Mouse (Mus musculus) gastrocnemius, postnatal 10 days (tissue): ENCODE measurements around the gene D330020A13Rik. TPM values are rescaled to one million over a fixed set of nuclear protein-coding genes. Genes with fewer than 3 reads are reported as not detected.
A peak's percentile ranks its signal among the peaks of the same experiment; 100 is the strongest.

Source experiments
- DNase-seq: peaks from one replicate; pipeline ENCODE4 v3.0.0; 2021; ENCODE audit warnings: mixed read lengths
- total RNA-seq, 2 experiments: library from RNA; stranded (reverse); gene quantifications; 2 replicates each; pipeline ENCODE4 v1.2.3; 2021

The D330020A13Rik gene
- total RNA-seq, 2 experiments from 2014 or later: 0.41 TPM; not detected in 1

DNA sequence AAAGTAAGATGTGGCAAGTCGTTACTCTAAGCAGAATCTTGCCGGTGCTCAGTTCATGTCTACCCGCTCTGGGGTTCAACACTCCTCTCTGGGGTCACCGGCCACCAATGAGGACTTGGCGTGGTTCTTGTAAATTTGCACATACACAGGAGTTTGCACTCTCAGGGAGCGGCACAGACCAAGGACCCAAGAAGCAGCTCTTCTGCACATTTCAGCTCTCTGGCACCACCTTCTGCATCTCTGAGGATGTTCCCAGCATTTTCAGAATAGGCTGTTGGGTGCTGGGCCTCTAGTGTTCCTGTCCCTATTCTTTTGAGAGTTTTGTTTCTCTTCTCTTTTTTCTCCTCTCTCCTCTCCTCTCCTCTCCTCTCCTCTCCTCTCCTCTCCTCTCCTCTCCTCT, 7.0 kb downstream of the D330020A13Rik start:
- peak; percentile 25 for DNase-seq

DNA sequence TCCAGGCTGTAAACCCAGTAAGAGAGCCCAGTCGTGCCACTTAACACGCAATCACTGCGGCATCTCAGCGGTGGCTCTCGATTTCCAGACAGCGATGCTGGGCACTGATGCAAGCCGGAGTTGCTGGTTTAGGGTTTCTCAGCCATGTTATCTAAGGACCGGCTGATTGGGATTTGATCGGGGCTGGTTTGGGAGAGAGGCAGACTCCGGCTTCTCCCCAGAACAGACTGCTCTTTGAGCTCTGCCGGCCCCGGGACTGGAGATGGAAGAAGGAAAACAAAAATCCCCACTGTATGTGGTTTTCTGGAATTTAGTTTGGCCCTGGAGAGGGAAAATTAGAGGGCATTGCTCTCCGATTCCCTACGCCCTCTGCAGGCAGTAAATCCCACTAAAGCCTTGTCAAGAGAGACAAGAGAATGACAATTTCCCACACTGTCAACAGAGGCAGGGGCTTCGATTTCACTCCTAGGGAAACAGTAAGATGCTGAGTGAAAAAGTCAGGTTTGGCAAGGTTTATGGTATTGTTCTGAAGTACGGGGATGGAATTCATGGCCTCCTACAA, 8.7 kb downstream of the D330020A13Rik start:
- peak; percentile 11 for DNase-seq

DNA sequence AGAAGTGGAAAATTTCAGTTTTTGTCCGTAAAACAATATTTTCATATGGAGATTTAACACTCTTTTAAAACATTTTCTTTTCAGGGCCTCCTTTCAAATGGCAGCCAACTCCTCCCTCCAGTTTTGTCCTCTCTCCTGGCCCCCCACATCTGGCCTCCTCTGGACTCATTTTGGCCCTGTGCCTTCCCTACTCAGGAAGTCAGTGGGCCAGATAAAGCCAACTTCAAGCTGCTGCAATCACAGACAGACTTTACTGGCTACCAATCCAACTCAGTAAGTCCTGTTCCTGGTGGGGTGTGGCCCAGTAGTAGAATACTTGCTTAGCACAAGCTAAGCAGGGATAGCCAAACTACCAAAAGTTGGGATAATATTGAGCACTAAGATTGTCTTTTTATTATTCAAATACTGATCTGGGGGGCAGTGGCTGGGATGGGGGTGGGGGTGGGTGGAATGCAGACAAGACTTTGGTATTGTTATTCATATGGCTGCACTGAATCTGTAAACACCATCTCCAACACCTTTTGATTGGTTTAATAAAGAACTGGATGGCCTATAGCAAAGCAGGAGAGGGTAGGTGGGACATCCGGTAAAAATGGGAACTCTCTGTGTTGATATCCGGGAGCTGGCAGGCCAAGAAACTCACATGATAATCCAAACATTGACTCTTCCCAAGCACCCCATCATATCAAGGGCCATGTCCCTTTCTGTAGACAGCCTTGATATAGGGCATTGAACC, 12.9 kb downstream of the D330020A13Rik start:
- DNase-seq: no peak

DNA sequence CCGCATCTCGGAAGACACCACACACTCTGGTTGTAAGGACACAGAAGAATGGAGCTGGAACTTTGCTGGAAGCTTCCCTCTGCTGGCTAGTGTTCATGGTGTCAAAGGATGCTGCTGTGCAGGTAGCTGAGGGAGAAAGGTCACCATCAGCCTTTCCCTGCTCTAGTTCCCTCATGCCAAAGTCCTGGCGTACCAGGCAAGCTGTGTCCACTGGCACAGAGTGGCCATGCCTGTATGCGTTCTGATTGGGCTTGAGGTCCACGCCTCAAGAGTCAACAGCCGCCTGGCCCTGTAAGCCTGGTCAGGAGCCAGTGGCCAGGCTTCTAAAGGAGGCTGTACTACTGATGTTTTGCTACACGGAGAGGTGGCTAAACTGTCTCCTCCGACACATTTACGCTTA, 15.2 kb downstream of the D330020A13Rik start:
- no peak for DNase-seq

DNA sequence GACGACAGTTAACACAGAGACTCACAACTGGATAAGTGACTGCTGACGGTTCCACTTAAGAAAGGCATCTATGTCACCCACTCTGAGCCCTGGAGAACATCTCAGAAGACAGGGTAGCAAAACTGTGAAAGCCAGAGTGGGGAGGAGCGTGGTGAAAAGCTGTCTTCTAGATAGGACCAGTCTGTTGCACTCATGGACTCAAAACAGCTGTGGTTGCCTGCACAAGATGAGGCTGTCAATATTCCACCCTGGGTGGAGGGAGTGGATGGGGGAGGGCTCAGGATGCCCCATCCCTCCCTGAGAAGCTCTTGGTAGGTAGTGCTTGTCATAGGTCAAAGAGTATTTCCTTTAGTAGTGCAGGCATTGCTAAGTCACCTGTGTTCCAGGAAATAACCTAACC, 15.6 kb downstream of the D330020A13Rik start:
- no peak for DNase-seq

DNA sequence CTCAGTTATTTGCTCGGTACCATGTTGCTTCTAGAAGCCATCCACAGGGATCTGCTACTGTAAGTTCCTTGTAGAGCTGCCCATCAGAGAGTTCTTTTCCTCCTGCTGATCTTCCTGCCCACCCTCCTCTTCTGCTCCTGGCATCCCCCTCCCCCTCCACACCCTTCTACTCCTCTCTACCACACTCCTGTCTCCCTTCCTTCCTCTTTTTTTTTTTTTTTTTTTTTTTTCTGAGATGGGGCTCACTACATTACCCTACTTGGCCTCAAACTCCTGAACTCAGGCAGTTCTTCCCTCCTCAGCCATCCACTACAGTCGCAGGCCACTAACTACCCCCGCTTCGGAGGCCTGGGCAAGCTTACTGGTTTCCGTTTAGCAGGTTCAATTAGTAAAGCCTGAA, 18.3 kb downstream of the D330020A13Rik start:
- DNase-seq: no peak

DNA sequence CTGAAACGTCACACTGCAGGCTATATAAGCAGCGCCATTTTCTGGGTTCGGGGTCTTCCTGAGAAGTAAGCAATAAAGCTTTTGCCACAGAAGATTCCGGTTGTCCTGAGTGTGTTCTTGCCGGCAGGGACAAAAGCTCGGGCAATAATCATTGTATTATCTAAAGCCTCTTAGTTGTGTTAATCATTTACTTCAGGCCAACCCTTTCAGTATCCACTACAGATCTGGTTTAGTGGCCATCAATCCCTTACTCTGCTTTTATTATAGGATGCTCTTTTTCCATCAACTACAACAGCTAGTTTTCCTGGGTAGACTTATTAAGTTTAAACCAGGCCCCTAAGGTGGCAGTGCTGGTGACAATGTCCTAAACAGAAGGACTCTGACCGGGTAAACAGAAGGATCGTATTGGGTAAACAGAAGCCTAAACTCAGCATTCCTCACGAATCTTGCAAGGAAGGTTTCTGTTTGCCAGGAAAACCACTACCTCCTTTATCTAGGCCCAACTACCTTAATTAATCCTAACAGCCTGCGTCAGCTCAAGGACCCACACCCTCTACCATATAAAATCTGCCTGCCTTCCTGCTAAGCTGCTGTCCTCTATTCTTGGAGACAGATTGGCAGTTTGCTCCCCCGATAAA, 24.3 kb downstream of the D330020A13Rik start:
- DNase-seq: no peak

DNA sequence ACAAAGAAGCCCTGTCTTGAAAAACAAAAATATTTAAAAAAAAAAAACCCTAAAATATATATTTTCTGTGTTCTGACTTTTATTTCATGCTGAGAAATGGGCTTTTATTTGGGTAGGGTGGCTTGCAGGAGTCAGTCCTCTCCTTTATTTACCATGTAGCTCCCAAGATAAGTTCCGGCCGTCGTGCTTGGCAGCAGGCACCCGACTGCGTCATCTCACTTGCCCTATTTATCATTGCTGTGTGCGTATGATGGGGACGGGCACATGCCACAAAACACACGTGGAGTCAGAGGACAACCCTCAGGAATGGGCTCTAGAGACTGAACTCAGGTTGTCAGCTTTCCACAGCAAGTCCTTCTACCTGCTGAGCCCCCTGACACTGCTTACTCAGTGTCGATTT, 25.0 kb downstream of the D330020A13Rik start:
- DNase-seq: no peak

DNA sequence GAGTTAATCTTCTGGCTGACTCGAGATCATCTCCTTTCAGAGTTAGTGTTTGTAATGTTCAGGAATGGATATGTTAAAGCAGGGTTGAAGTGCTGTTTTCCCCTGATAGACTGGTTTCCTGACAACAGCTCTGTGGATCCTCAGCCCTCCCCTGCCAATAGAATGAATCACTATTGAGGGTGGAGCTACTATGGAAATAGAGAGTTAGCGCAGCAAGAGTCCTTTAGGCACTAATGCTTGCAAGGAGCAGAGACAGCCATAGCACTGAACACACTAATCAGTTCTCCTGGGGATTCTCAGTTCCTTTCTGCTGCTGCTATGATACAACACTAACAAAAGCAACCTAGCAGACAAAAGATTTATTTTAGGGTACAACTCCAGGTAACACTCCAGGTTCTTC, 26.2 kb downstream of the D330020A13Rik start:
- no peak for DNase-seq

DNA sequence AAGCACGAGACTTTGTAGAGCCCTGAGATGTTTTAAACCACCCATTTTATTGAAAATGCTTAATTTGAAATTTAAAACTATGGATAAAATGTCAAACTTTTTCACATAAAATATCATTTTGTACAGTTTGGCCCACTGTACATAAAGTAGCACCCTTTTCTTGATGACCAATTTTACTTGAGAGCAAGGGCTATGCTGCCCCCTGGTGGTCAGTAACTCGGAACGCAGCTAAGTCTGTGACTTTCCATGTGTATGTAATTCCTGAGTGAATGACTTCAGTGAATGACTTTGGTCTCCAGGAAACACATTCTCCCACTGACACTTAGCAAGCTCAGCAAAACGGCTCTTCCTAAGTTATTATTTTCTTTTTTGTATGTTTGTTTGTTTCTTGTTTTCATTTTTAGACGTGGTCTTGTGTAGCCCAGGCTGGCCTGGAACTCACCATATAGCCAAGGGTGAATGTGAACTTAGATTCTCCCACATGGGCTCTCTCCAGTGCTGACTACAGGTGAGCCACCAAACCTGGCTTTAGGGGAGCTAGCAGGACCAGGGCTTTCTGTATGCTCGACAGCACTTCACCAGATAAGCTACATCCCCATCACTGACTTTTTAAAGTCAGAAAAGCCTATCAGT, 30.2 kb downstream of the D330020A13Rik start:
- peak; percentile 68 for DNase-seq

DNA sequence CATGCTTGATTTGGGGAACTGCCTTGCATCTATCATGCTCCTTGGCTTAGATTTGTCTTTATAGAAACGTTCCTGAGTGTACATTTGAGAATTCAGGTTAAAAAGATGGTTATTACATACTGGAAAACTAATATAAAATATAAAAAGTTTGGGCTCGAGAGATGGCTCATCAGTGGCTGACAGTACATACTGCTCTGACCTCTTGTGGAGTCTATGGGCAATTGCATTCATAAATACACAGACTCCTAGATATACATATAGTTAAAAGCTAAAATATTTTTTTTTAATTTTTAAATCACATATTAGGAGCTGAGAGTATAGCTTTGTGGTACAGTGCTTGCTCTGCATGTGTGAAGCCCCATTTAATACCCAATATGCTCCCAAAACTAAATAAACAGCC, 38.2 kb downstream of the D330020A13Rik start:
- no peak for DNase-seq

DNA sequence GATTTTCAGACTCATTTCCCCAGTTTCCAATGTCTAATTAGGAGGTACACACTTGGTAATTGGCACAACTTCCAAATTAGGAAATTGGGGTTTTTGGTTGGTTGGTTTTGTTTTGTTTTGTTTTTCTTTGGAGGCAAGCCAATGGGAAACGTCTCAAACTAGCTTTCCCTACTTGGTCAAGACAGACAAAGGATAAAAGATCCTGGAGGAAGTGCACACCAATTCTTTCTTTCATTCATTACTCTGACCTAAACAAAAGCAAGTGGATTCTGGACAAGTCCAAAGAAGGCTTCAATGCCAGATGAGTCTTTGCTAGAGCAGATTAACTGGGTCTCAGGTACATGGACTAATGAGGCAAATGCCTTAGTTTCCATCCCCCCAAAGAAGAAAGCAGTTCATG, 49.8 kb downstream of the D330020A13Rik start:
- no peak for DNase-seq

Other genes starting within 250 kb of the D330020A13Rik start
- not detected for gene Ninj2, start 201.0 kb upstream of the D330020A13Rik start, total RNA-seq
- 1 to 10 TPM; 3.3 to 3.4 TPM for gene B4galnt3, start 195 bp downstream of the D330020A13Rik start, total RNA-seq
- 10 to 100 TPM; 24.9 to 31.0 TPM for gene Kdm5a, start 69.8 kb downstream of the D330020A13Rik start, total RNA-seq
- gene Ccdc77, start 70.0 kb downstream of the D330020A13Rik start, total RNA-seq: 1 to 10 TPM; 6.8 to 9.2 TPM
- 1 to 10 TPM; 3.3 to 4.9 TPM for gene Il17ra, start 168.9 kb downstream of the D330020A13Rik start, total RNA-seq
- under 1 TPM; 0.16 to 0.20 TPM for gene Tmem121b, start 199.4 kb downstream of the D330020A13Rik start, total RNA-seq
- gene Hdhd5, start 237.0 kb downstream of the D330020A13Rik start, total RNA-seq: 10 to 100 TPM; 16.8 to 18.4 TPM